Mouse (Mus musculus): ENCODE results near the gene Scyl1.
"Not testable (repeated sequence)": the region's sequence is repeated elsewhere in the genome, so short reads cannot be mapped to it uniquely, and the experiment has no call there.

The Scyl1 gene

GRCm38 (mm10) chr19:5770925-5771860 is at the start of gene Scyl1:
Scyl1 (minus strand) TSS chr19:5771419.
- DNase-seq: peak; percentile 98

GRCm38 (mm10) chr19:5819549-5819948 is 48.3 kb upstream of the Scyl1 start:
- DNase-seq: peak; percentile 85

- no peak for DNase-seq
Observed at GRCm38 (mm10) chr19:5818590-5818977, 47.4 kb upstream of the Scyl1 start.

- DNase-seq: peak; percentile 90
Observed at GRCm38 (mm10) chr19:5817703-5818589, 46.7 kb upstream of the Scyl1 start.

- DNase-seq: peak; percentile 66
Observed at GRCm38 (mm10) chr19:5815928-5816327, 44.7 kb upstream of the Scyl1 start.

- peak; percentile 47 for DNase-seq
Observed at GRCm38 (mm10) chr19:5815010-5815409, 43.8 kb upstream of the Scyl1 start.

GRCm38 (mm10) chr19:5814048-5814447 is 42.8 kb upstream of the Scyl1 start:
- not testable (repeated sequence) for DNase-seq

GRCm38 (mm10) chr19:5813567-5813966 is 42.3 kb upstream of the Scyl1 start:
- DNase-seq: no peak

GRCm38 (mm10) chr19:5811771-5812504 is 40.7 kb upstream of the Scyl1 start:
- peak; percentile 72 for DNase-seq

GRCm38 (mm10) chr19:5810840-5811563 is 39.8 kb upstream of the Scyl1 start:
- DNase-seq: no peak

- peak; percentile 70 for DNase-seq
Observed at GRCm38 (mm10) chr19:5810103-5810839, 39.1 kb upstream of the Scyl1 start.

GRCm38 (mm10) chr19:5809712-5810089 is 38.5 kb upstream of the Scyl1 start:
- DNase-seq: no peak

- no peak for DNase-seq
Observed at GRCm38 (mm10) chr19:5808955-5809711, 37.9 kb upstream of the Scyl1 start.

- no peak for DNase-seq
Observed at GRCm38 (mm10) chr19:5807740-5808139, 36.5 kb upstream of the Scyl1 start.

GRCm38 (mm10) chr19:5806809-5807205 is 35.6 kb upstream of the Scyl1 start:
- DNase-seq: peak; percentile 50

- DNase-seq: peak; percentile 63
Observed at GRCm38 (mm10) chr19:5806051-5806808, 35.0 kb upstream of the Scyl1 start.

- peak; percentile 40 for DNase-seq
Observed at GRCm38 (mm10) chr19:5804371-5804899, 33.2 kb upstream of the Scyl1 start.

- no peak for DNase-seq
Observed at GRCm38 (mm10) chr19:5803881-5804279, 32.7 kb upstream of the Scyl1 start.
